Mouse (Mus musculus) right cerebral cortex, postnatal 14 days (tissue): ENCODE data around the gene Ralgapb.

Experiments used
- DNase-seq: peaks from one replicate; pipeline ENCODE4 v3.0.0; 2022

Gene Ralgapb

GRCm38 (mm10) chr2:158519071-158519470 is 109.4 kb downstream of the Ralgapb start:
- DNase-seq, result no peak

GRCm38 (mm10) chr2:158519800-158520199 is 110.2 kb downstream of the Ralgapb start:
- no peak for DNase-seq

GRCm38 (mm10) chr2:158523060-158523459 is 113.4 kb downstream of the Ralgapb start:
- no peak for DNase-seq

- DNase-seq, result peak; percentile 37
Measured at GRCm38 (mm10) chr2:158524129-158524860, 114.6 kb downstream of the Ralgapb start.

- DNase-seq, result peak; percentile 56
Measured at GRCm38 (mm10) chr2:158534090-158534489, 124.4 kb downstream of the Ralgapb start.

GRCm38 (mm10) chr2:158534559-158534958 is 124.9 kb downstream of the Ralgapb start:
- DNase-seq, result no peak

GRCm38 (mm10) chr2:158539433-158540305 is 130.0 kb downstream of the Ralgapb start:
- no peak for DNase-seq

GRCm38 (mm10) chr2:158541286-158541685 is 131.6 kb downstream of the Ralgapb start:
- no peak for DNase-seq

GRCm38 (mm10) chr2:158545266-158545665 is 135.6 kb downstream of the Ralgapb start:
- DNase-seq, result no peak

GRCm38 (mm10) chr2:158546751-158547150 is 137.1 kb downstream of the Ralgapb start:
- DNase-seq, result peak; percentile 82
